In the genomic region with DNA sequence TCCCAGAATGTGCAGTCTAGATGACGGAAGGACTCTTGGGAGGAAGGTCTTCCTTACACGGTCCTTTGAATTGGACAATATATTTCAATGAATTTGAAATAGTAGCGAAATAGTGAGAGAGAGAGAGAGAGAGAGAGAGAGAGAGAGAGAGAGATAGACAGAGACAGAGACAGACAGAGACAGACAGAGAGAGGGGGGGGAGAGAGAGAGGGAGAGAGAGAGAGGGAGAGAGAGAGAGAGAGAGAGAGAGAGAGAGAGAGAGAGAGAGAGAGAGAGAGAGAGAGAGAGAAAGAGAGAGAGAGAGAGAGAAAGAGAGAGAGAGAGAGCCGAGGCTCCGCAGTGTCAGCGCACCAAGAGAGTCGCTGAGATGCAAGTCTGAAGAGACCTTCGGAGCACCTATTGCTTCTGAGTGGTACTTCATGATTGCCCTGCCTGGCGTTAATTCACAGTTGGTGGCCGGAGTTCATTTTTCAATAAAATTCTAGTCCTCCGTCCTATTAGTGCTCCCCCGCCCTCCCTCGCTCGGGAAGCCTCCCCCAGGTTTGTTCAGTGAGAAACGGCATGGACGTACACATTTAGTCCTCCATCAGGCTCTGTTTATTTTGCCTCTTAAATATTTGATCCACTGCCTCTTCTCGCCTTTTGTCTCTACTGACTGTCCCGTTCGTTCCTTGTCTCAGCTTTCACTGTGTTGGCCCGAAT, we compare ENCODE assay signal across 7 mouse cellular contexts. TPM values are rescaled to one million over a fixed set of nuclear protein-coding genes. Genes with fewer than 3 reads are reported as not detected.
DNase-seq lines count a peak whose midpoint lies in the region; ATAC-seq and TF ChIP-seq lines count a peak whose summit lies in the region.

No protein-coding gene starts in this region.

- ATAC-seq in lung, postnatal 0 days = no peak
- ATAC-seq in forebrain, embryonic 12.5 days (ENCODE audit: low FRiP score) = 0 out of 2 replicates have a peak, but pooled peaks have one; percentile 31
- no peak for ATAC-seq in limb, embryonic 13.5 days (ENCODE audit: low FRiP score, low read depth)
- ATAC-seq in neural tube, embryonic 14.5 days (ENCODE audit: low read depth) = peak; percentile 35; the same call in 1 of the 2 replicates

- 0 out of 2 replicates have a peak, but pooled peaks cover 9% of the 10 kb centered on the region for H3K36me3 ChIP-seq in lung, postnatal 0 days (ENCODE audit: insufficient read depth, low read length)
- H3K36me3 ChIP-seq in forebrain, embryonic 12.5 days (replicated peaks) = peaks cover 18% of the 10 kb centered on the region
- H3K36me3 ChIP-seq in limb, embryonic 13.5 days = peaks cover 16% of the 10 kb centered on the region
- peaks cover 11% of the 10 kb centered on the region for H3K36me3 ChIP-seq in neural tube, embryonic 14.5 days (ENCODE audit: control insufficient read depth, insufficient read depth, low read length)

- peak overlapping the region; percentile 83 for H3K9ac ChIP-seq in lung, postnatal 0 days (replicated peaks; ENCODE audit: low read depth)
- peak overlapping the region; percentile 91 for H3K9ac ChIP-seq in forebrain, embryonic 12.5 days
- peak overlapping the region; percentile 96 for H3K9ac ChIP-seq in limb, embryonic 13.5 days
- H3K9ac ChIP-seq in neural tube, embryonic 14.5 days (replicated peaks; ENCODE audit: low read depth, low read length) = peak overlapping the region; percentile 98

- peak overlapping the region; percentile 56 for H3K4me2 ChIP-seq in lung, postnatal 0 days (replicated peaks; ENCODE audit: low read depth, low read length)
- H3K4me2 ChIP-seq in forebrain, embryonic 12.5 days = peak overlapping the region; percentile 62
- H3K4me2 ChIP-seq in limb, embryonic 13.5 days (replicated peaks) = peak overlapping the region; percentile 64
- H3K4me2 ChIP-seq in neural tube, embryonic 14.5 days (ENCODE audit: low read depth, low read length) = peak overlapping the region; percentile 61

- peak overlapping the region; percentile 79 for H3K4me3 ChIP-seq in lung, postnatal 0 days (ENCODE audit: low read depth, low read length)
- peak overlapping the region; percentile 92 for H3K4me3 ChIP-seq in forebrain, embryonic 12.5 days (replicated peaks)
- peak overlapping the region; percentile 90 for H3K4me3 ChIP-seq in limb, embryonic 13.5 days
- H3K4me3 ChIP-seq in neural tube, embryonic 14.5 days (ENCODE audit: low read depth, low read length) = peak overlapping the region; percentile 95

- WGBS in lung, postnatal 0 days = 20% methylated on average over 20 of the region's 20 CpGs
- 45% methylated on average over 20 of the region's 20 CpGs for WGBS in forebrain, embryonic 12.5 days
- WGBS in limb, embryonic 13.5 days = 34% methylated on average over 20 of the region's 20 CpGs
- WGBS in neural tube, embryonic 14.5 days = 37% methylated on average over 20 of the region's 20 CpGs

- peak overlapping the region; percentile 96 for H3K27ac ChIP-seq in lung, postnatal 0 days (ENCODE audit: low read length)
- H3K27ac ChIP-seq in forebrain, embryonic 12.5 days = peak overlapping the region; percentile 94
- H3K27ac ChIP-seq in limb, embryonic 13.5 days = peak overlapping the region; percentile 94
- peak overlapping the region; percentile 98 for H3K27ac ChIP-seq in neural tube, embryonic 14.5 days (ENCODE audit: low read depth, low read length)

- H3K4me1 ChIP-seq in lung, postnatal 0 days (ENCODE audit: insufficient read depth, low read depth, low read length) = peaks cover 5% of the 10 kb centered on the region; the same call in 1 of the 2 replicates
- peaks cover 10% of the 10 kb centered on the region for H3K4me1 ChIP-seq in forebrain, embryonic 12.5 days
- H3K4me1 ChIP-seq in limb, embryonic 13.5 days = peaks cover 9% of the 10 kb centered on the region
- peaks cover 11% of the 10 kb centered on the region; the same call in 1 of the 2 replicates for H3K4me1 ChIP-seq in neural tube, embryonic 14.5 days (ENCODE audit: control insufficient read depth, insufficient read depth, low read length)

- no peaks in the 10 kb centered on the region for H3K9me3 ChIP-seq in lung, postnatal 0 days (ENCODE audit: low read length)
- no peaks in the 10 kb centered on the region for H3K9me3 ChIP-seq in forebrain, embryonic 12.5 days
- no peaks in the 10 kb centered on the region for H3K9me3 ChIP-seq in limb, embryonic 13.5 days
- no peaks in the 10 kb centered on the region for H3K9me3 ChIP-seq in neural tube, embryonic 14.5 days (ENCODE audit: control insufficient read depth, low read length)

- peak; percentile 54 for DNase-seq in lung, postnatal 0 days (ENCODE audit: low spot score)
- no peak for DNase-seq in lung, postnatal 10 days
- peak; percentile 29 for DNase-seq in adipocyte (ENCODE audit: low spot score)
- no peak for DNase-seq in frontal cortex, adult 2 months (ENCODE audit: extremely low spot score in 1 of 2, low spot score in 1 of 2)

- TF ChIP-seq EP300 in lung, postnatal 0 days (IDR thresholded peaks at IDR 0.05) = no peak

- H3K27me3 ChIP-seq in lung, postnatal 0 days (replicated peaks; ENCODE audit: insufficient read depth, low read length) = no peaks in the 10 kb centered on the region
- no peaks in the 10 kb centered on the region for H3K27me3 ChIP-seq in forebrain, embryonic 12.5 days
- H3K27me3 ChIP-seq in limb, embryonic 13.5 days = no peaks in the 10 kb centered on the region
- no peaks in the 10 kb centered on the region for H3K27me3 ChIP-seq in neural tube, embryonic 14.5 days (ENCODE audit: control insufficient read depth, insufficient read depth, low read length)

- no peak for TF ChIP-seq CTCF in lung, postnatal 0 days (IDR thresholded peaks at IDR 0.05)

RNA-seq across cellular contexts. Expression of gene Zcchc9, which starts 0.5 kb away (rescaled TPM):
- 22.3 and 23.9 TPM in 2 replicates for polyA plus RNA-seq in lung, postnatal 0 days (2015; fragmentation: Nextera tagmentation; extraction: Ambion mirVana)
- 27.2 and 28.8 TPM in 2 replicates for polyA plus RNA-seq in forebrain, embryonic 12.5 days (2016; fragmentation: Nextera tagmentation; extraction: Ambion mirVana)
- polyA plus RNA-seq in limb, embryonic 13.5 days (2015; fragmentation: Nextera tagmentation; extraction: Ambion mirVana) = 36.1 and 38.5 TPM in 2 replicates
- polyA plus RNA-seq in neural tube, embryonic 14.5 days (2014; fragmentation: Nextera tagmentation; extraction: Ambion mirVana) = 16.8 and 17.6 TPM in 2 replicates
- polyA plus RNA-seq in frontal cortex, adult 2 months (2012; rRNA removed) = 21.1 and 21.4 TPM in 2 replicates

Comparison
In these comparisons a context has a peak if more than half of its experiments do, and no peak if none do; other contexts are left out.
1. DNase-seq: peak in lung, postnatal 0 days (single experiment) and adipocyte (single experiment); none in lung, postnatal 10 days (single experiment) and frontal cortex, adult 2 months (0 of 2).
2. ATAC-seq: peak in forebrain, embryonic 12.5 days (single experiment) and neural tube, embryonic 14.5 days (single experiment); none in lung, postnatal 0 days (single experiment) and limb, embryonic 13.5 days (single experiment).
3. Peak in every context shown above with its lines, with median percentiles within 50 percentile points of each other: H3K27ac ChIP-seq, H3K4me2 ChIP-seq, H3K4me3 ChIP-seq and H3K9ac ChIP-seq.